Mouse (Mus musculus) layer of hippocampus, adult 2 months (tissue): Measurements from ENCODE around the gene Card11. TPM values are rescaled to one million over a fixed set of nuclear protein-coding genes. Genes with fewer than 3 reads are reported as not detected.
A peak's percentile ranks its signal among the peaks of the same experiment; 100 is the strongest.

Experiments used
- DNase-seq, 2 experiments: peaks; one replicate each; pipeline ENCODE4 v3.0.0; 2022; ENCODE audit warnings: low spot score in 2 of 2
- H3K27ac ChIP-seq: fragments of 200-600 bp; 2 replicates; pipeline ENCODE4 v1.8.1; 2022
- H3K4me3 ChIP-seq: fragments of 200-600 bp; 2 replicates; pipeline ENCODE4 v1.8.1; 2022; ENCODE audit warnings: mild to moderate bottlenecking
- CTCF ChIP-seq: fragments of 200-600 bp; conservative IDR thresholded peaks from 2 replicates; pipeline ENCODE4 v1.8.1; 2022; ENCODE audit warnings: antibody characterized with exemption, mild to moderate bottlenecking, moderate library complexity
- microRNA-seq, 2 experiments: library from miRNA; unstranded; fragments of <30 nt; microRNA quantifications; one replicate each; pipeline ENCODE4 v1.2.0; 2021
- total RNA-seq, 2 experiments: library from RNA; stranded (reverse); gene quantifications; 2 replicates each; pipeline ENCODE4 v1.2.3; 2021

Gene Card11
- total RNA-seq, 2 experiments from 2014 or later = 0.12 TPM; not detected in 1

DNA sequence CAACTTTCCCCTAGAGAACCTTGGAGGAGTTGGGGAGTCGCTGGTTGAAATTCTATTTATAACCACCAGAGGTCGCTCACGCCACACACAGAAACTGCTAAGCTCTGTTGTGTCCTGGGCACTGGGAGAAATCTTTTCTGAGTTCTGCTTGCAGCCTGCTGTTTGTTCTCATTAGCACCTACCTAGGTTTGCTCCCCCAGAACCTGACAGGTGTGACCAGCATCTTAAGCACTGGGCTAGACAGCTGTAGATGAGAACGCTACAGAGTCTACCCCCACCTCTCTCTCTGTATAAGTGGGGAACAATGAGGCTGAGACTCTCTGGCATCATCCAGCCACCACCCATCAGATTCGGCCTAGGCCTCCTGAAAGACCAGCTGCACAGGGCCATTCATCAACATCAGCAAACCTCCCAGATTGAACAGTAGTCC is 153.1 kb downstream of the Card11 start:
- H3K4me3 ChIP-seq = no peak overlapping the region
- TF ChIP-seq CTCF = peak; percentile 95
- H3K27ac ChIP-seq = no peak overlapping the region
- DNase-seq = peak in 1 of 2 experiments; percentile 49

DNA sequence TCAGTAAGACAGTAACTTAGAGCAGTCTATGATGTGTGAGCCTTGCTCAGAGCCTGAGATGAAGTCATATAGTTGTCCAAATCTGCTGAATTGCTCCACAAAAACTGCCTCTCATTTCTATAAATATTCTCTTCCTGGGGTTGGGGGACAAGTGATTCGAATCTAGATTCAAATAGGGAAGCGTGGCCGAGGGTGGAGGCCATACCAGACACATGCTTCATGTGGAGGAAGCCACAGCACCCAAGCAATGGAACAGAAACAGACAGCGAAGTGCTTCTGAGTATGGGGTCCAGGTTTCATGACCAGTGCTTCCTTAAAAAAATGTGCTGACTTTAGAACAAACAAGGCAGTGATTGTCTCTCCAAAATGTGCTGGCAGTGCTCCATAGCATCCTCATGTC is 158.4 kb downstream of the Card11 start:
- H3K4me3 ChIP-seq = no peak overlapping the region
- TF ChIP-seq CTCF = no peak
- H3K27ac ChIP-seq = no peak overlapping the region
- DNase-seq = no peak

DNA sequence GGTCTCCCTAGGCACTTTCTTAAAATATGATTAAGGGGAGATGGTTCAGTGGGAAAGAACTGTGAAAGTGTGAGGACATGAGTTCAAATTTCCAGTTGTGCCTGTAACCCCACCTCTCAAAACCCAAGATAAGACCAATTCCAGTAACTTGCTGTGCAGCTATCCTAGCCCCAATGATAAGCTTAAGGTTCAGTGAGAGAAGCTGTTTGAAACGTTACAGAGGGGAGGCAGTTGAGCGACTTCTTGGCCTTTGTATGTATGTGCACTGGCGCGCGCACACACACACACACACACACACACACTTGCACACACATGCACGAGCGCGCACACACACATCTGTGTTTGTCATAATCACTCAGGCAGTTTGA is 169.3 kb downstream of the Card11 start:
- no peak for TF ChIP-seq CTCF
- Histone ChIP-seq H3K4me3 (no peak overlapping the region), H3K27ac (no peak overlapping the region)
- no peak for DNase-seq

DNA sequence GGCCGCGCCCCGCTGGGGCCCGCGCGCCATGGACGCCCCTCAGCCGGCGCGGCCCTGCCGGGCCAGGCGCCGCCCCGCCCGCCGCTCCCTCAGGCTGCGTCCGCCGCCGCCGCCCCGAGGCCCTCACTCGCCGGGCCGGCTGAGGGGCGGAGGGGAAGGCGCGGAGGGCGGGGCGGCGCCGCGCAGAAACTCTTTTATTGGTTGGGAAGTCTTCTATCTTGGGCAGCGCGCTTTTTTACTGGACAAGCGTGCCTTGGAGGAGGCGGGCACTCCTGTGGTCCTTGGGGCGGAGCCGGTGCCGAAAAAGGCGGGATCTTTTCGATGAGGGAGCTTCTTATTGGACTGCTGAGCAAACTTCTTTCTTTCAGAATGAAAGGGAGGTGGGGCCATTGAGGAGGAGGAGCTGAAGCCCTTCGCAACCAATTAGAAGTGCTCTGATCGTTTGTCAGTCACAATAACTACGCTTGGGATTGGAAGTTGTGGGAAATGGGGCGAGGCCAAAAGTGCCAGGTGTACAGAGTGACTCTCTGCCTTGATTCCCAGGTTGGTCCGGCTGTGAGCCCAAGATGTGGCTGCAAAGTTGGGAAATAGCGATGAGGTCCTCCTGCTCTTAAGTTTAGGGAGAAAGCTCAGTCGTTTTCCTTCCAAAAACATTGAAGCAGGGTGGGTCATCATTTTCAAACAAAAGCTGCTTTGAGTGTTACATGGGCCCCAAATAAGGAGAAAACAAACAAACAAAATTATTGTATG is 169.9 kb downstream of the Card11 start, which contains the start of gene Gna12:
Gene Gna12, minus strand, starts transcription at position 118 of the 750 bp plus-strand sequence.
- Histone ChIP-seq H3K4me3 (peak within 1 kb of the TSS; percentile 90), H3K27ac (peak within 1 kb of the TSS; percentile 84)
- no peak for TF ChIP-seq CTCF
- DNase-seq = peak; percentile 97 to 99

DNA sequence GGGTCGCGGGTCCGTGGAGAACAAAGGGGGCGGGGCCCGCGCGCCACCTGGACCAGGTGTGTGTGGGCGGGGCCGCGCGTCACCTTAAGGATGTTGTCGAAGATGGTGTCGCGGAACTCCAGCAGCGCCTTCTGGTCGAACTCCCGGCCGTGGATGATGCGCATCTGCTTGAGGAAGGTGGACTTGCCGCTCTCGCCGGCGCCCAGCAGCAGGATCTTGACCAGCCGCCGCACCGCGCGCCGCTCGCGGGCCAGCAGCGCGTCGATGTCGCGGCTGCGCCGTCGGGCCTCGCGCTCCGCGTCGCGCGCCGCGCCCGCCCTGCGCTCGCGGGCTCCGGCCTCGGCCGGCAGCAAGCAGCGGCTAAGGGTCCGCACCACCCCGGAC is 170.5 kb downstream of the Card11 start:
- no peak for DNase-seq
- TF ChIP-seq CTCF = no peak
- peak overlapping the region; percentile 90 for H3K4me3 ChIP-seq
- peak overlapping the region; percentile 84 for H3K27ac ChIP-seq

DNA sequence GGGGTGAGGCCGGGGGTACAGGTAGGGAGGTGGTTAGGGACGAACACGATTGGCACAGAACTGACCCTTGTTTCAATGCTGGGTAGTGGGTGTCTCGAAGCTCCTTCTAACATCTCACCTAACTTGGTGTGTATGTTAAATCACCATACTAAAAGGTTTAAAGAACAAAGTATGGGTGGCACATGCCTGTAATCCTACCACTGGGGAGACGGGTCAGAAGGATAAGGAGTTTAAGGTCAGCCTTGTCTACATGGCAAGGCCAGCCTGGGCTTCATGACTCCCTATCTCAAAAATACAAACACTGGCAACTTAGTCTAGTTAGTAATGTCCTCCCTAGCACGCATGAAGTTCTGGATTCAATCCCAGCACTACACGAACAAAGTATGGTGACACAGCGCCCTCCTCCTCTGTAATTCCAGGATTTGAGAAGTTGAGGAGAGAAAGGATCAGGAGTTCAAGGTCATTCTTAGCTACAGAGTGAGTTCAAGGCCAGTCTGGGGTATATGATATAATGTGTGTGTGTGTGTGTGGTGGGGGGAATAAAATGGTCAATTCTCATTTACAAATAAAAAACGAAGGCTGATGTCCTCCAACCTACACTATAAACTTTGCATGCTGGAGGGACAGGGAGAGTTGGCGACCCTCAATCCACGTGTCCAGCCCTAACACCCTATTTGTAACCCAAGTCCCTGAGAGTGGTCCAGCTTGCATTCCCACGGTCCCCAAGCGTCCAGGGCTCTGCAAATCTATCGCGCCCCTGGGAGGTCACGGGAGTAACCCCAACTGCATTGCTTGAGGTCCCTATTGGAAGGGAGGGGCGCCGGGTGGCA is 171.1 kb downstream of the Card11 start:
- Histone ChIP-seq H3K27ac (peak overlapping the region; percentile 84), H3K4me3 (peak overlapping the region; percentile 90)
- TF ChIP-seq CTCF = peak; percentile 37
- no peak for DNase-seq

DNA sequence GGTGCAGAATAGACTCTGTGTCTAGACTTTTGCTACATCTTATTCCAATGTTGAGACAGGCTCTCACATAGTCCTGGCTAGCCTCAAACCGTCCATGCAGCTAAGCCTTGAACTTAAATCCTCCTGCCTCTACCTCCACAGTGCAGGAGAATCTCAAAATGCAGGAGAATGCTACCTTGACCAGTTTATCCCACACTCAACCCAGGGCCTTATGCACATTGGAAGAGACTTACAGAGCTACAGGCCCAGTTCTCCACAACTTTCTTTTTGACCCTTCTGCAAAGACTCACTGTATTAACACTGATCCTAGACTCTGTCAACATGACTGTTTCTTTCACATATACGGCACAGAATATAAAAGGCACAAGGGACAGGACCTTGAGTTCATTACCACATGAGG is 172.0 kb downstream of the Card11 start:
- no peak for TF ChIP-seq CTCF
- H3K4me3 ChIP-seq = peak overlapping the region; percentile 90
- no peak for DNase-seq
- H3K27ac ChIP-seq = peak overlapping the region; percentile 84

DNA sequence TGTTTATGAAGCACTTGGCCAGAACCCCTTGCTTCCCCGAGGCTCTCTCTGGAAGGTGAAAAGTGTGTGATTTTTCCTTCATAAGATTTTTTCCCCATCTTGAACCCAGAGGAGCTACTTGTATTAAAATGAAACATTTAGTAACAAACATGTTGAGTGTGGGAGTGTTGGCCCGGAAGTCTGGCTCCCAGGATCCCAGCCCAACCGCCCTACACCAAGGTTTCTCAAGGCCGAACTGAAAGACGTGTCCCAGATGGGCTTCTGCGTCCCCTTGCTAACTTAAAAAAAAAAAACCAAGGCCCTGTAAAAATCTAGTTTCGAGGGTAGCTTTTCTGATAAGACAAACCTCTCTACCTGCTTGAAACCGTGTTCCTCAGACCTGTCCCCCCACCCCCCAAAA is 172.5 kb downstream of the Card11 start:
- DNase-seq = no peak
- peak overlapping the region; percentile 84 for H3K27ac ChIP-seq
- TF ChIP-seq CTCF = no peak
- H3K4me3 ChIP-seq = peak overlapping the region; percentile 90

DNA sequence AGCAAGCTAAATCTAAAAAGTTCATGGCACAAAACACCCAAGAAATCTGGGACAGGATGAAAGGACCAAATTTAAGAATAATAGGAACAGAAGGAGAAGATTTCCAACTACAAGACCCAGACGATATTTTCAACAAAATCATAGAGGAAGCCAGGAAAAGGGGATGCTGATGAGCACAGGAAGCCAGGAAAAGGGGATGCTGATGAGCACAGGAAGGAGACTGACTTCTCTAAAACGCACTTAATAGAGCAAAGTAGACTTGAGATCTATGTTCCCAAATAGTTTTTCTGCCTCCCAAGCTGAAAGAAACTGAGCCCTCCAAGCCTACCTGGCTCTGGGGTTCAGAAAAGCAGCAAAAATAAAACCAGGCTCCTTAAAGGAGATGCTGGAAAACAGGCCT is 173.0 kb downstream of the Card11 start:
- Histone ChIP-seq H3K4me3 (peak overlapping the region; percentile 90), H3K27ac (peak overlapping the region; percentile 84)
- no peak for DNase-seq
- no peak for TF ChIP-seq CTCF

DNA sequence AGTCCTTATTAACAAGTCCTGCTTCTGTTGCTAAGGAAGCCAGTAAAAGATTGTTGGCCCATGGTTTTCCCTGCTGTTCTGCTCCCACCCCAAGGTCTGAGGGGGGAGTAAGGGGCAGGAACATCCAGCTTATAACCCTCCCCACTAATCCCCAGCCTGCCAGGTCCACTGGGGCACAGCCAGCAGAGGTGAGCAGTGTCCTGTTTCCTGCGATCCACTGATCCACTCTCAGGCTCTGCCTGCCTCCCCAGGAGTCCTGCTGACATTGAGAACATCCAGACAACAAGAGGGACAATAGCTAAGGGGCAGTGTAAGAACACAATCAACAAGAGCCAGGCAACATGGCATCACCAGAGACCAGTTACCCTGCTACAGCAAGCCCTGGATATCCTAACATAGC is 173.6 kb downstream of the Card11 start:
- H3K4me3 ChIP-seq = peak overlapping the region; percentile 90
- TF ChIP-seq CTCF = no peak
- DNase-seq = no peak
- H3K27ac ChIP-seq = peak overlapping the region; percentile 84

DNA sequence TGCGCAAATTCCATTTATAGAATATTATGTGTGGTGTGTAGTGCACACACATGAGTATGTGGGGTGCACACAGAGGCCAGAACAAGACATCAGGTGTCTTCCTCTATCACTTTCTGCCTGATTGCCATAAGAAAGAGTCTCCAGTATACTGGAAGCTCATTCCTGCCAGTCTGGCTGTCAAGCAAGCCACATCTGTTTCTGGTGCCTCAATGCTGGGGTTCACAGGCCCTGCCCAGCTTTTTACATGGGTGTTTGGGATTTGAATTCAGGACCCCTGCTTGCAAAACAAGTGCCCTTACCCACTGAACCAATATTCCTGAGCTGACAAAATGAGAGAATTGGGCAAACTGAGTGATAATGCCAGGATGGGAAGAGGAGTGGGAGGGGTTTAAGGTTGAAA is 174.3 kb downstream of the Card11 start:
- Histone ChIP-seq H3K27ac (peak overlapping the region; percentile 84), H3K4me3 (no peak overlapping the region)
- DNase-seq = no peak
- TF ChIP-seq CTCF = no peak

DNA sequence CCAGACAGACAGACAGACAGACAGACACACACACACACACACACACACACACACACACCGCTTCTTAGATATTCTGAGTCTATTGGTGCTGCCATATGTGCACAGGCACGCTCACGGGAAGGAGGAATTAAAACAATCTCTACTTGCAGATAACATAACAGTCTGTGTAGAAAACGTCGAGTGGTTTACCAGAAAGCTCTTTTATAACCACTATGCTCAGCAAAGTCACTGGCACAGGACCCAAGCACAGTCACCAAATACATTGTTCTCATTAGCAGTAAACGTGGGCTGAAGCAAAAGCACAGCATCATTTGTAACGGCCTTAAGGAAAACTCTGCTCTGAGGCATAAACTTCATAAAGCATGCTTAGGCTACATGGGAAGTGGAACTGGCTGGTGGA is 176.3 kb downstream of the Card11 start:
- Histone ChIP-seq H3K27ac (peak overlapping the region; percentile 84), H3K4me3 (no peak overlapping the region)
- TF ChIP-seq CTCF = no peak
- peak; percentile 56 to 77 for DNase-seq

DNA sequence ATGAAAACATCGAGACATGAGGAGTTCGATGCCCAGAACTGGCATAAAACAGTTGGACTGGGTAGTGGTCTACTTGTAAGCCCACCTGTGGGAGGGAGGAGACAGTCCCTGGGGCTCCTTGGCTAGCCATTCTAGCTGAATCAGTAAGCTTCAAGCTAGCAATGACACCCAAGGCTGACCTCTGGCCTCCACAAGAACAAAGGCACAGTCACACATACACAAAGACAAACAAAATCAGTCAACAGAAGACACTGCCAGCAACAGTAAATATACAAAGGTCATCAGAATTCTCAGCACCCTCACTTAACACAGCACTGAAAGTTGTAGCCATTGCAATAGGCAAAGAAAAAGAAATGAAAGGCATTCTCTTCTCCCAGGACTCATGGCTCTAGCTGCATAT is 177.0 kb downstream of the Card11 start:
- Histone ChIP-seq H3K4me3 (no peak overlapping the region), H3K27ac (peak overlapping the region; percentile 84)
- no peak for DNase-seq
- TF ChIP-seq CTCF = no peak

Small RNA genes within 50 kb of the gene (microRNA-seq; reads per million reads assigned to microRNA genes)
- 0 reads per million in 2 experiments for gene Gm44385

Other genes starting within 250 kb of the Card11 start
- 10 to 100 TPM; 78.3 to 80.5 TPM for gene Gna12, start 170.2 kb downstream of the Card11 start, total RNA-seq
- gene Sdk1, start 240.9 kb upstream of the Card11 start, total RNA-seq = 1 to 10 TPM; 6.3 to 8.9 TPM